Mouse (Mus musculus): Measurements from ENCODE around the gene Agpat2. TPM values are rescaled to one million over a fixed set of nuclear protein-coding genes. Genes with fewer than 3 reads are reported as not detected.

The Agpat2 gene
- polyA plus RNA-seq, 1 experiment from 2014 or later: 19.9 TPM

DNA sequence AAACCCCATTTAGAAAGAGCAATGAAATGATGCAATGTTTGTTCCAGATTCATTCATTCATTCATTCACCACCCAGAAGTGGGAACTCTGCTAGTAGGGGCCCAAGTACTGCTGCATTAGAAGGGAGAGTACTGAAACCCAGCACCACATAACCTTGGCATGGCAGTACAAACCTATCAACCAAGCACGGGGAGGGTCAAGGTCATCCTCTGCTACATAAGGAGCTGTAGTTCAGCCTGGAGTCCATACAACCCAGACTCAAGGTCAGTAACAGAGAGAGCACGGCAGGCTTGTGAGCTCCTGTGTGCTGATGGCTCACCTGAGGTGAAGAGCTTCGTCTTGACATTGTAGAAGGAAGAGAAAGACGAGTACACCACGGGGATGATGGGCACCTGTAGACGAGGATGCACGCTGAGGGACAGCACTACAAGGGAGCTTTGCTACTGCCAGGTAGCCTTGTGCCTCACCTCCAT, 9.7 kb downstream of the Agpat2 start:
- Histone ChIP-seq H3K4me1 (replicated peaks) (peaks cover 8% of the 10 kb centered on the region), H3K36me3 (peaks cover 27% of the 10 kb centered on the region; the same call in 1 of the 2 replicates), H3K27ac (no peak overlapping the region), H3K9me3 (replicated peaks) (no peaks in the 10 kb centered on the region), H3K9ac (no peak overlapping the region), H3K4me3 (no peak overlapping the region), H3K4me2 (no peak overlapping the region), H3K27me3 (no peaks in the 10 kb centered on the region)
- 69% methylated on average over 7 of the region's 7 CpGs for WGBS
- 0 out of 2 replicates have a peak, but pooled peaks have one; percentile 1 for ATAC-seq (replicated peaks; ENCODE audit: insufficient number of reproducible peaks, insufficient read depth, low FRiP score, low read depth)

DNA sequence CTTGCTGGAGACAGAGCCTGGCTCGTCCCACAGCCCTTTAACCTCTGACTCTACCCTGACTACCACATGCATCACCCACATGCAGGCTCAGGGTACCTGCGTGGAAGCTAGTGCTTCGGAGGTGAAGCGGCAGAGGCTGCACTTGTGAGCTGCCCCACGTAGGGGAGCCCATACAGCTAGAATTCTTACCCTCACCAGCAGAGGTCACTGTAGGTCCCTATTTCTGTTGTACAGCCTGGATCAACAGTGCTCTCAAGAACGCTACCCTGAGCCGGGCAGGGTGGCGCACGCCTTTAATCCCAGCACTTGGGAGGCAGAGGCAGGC, 10.2 kb downstream of the Agpat2 start:
- peak overlapping the region; percentile 26; the same call in 1 of the 2 replicates for H3K27ac ChIP-seq
- no peak for ATAC-seq (replicated peaks; ENCODE audit: insufficient number of reproducible peaks, insufficient read depth, low FRiP score, low read depth)
- WGBS: 58% methylated on average over 9 of the region's 9 CpGs
- H3K9me3 ChIP-seq (replicated peaks): no peaks in the 10 kb centered on the region
- no peak overlapping the region for H3K9ac ChIP-seq
- H3K4me3 ChIP-seq: no peak overlapping the region
- H3K4me1 ChIP-seq (replicated peaks): peaks cover 8% of the 10 kb centered on the region
- H3K27me3 ChIP-seq: no peaks in the 10 kb centered on the region
- H3K4me2 ChIP-seq: no peak overlapping the region
- H3K36me3 ChIP-seq: peaks cover 27% of the 10 kb centered on the region; the same call in 1 of the 2 replicates

DNA sequence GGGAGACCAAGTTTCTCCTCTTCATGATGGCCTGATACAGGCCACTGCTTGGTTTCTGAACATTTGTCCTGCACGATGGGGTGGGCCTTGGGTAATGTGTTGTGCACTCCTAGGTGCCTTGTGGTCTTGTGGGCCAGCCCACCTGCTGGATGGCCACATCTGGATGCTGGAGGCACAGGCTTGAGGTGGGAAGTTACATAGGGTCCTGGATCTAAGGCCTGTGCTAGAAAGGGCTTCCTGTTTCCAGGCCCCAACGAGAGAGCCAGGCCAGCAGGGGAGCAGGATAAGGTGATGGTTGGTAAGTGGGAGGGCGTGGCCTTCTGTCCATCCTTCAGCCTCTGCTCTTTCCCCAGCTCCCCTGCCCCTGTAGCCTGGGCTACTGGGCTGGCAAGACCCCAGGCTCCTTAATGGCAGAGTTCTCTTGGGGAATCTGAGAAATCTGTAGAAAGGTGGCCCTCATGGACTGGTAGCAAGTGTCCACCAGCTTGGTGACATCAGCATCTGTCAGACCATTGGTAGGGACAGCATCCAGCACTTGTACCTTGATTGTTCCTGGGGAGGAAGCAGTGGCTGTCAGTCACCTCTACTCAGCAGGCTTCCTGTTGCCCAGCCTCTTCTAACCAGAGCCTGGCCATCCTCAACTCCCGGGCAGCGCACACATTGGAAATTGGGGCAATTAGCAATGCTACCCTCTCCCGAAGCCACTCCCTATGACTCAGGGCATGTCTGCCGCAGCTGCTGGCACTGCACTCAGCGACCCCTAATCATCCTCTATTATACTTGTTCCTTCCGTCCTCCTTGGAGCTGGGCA, 10.8 kb downstream of the Agpat2 start:
- Histone ChIP-seq H3K4me3 (no peak overlapping the region), H3K9ac (no peak overlapping the region), H3K27me3 (no peaks in the 10 kb centered on the region), H3K27ac (peak overlapping the region; percentile 26; the same call in 1 of the 2 replicates), H3K4me2 (no peak overlapping the region), H3K4me1 (replicated peaks) (peaks cover 13% of the 10 kb centered on the region), H3K36me3 (peaks cover 27% of the 10 kb centered on the region; the same call in 1 of the 2 replicates), H3K9me3 (replicated peaks) (no peaks in the 10 kb centered on the region)
- 59% methylated on average over 9 of the region's 9 CpGs for WGBS
- ATAC-seq (replicated peaks; ENCODE audit: insufficient number of reproducible peaks, insufficient read depth, low FRiP score, low read depth): no peak

DNA sequence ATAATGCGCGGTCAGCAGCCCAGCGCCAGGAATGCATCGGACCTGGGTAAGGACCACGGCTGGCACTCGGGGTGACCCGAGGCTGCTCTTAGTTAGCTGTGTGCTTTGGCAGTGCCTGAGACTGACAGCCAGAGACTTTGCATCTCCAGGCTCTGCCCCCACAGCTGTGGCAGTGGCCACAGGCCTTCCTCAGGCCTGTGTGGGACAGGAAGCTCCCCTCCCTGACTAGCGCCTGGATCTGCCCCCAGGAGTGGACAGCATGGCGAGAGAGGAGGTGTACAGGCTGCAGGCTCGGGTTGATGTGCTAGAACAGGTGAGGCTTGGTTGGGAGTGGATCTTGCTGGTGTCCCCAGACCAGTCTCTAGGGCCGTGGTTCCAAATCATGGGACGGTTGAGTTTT, 12.8 kb downstream of the Agpat2 start:
- Histone ChIP-seq H3K9ac (no peak overlapping the region), H3K4me1 (replicated peaks) (peaks cover 27% of the 10 kb centered on the region), H3K27ac (peak overlapping the region; percentile 50), H3K36me3 (peaks cover 27% of the 10 kb centered on the region; the same call in 1 of the 2 replicates), H3K4me3 (0 out of 2 replicates have a peak overlapping the region, but pooled peaks have one; percentile 2), H3K27me3 (no peaks in the 10 kb centered on the region), H3K4me2 (peak overlapping the region; percentile 89), H3K9me3 (replicated peaks) (no peaks in the 10 kb centered on the region)
- ATAC-seq (replicated peaks; ENCODE audit: insufficient number of reproducible peaks, insufficient read depth, low FRiP score, low read depth): no peak
- 85% methylated on average over 12 of the region's 12 CpGs for WGBS

DNA sequence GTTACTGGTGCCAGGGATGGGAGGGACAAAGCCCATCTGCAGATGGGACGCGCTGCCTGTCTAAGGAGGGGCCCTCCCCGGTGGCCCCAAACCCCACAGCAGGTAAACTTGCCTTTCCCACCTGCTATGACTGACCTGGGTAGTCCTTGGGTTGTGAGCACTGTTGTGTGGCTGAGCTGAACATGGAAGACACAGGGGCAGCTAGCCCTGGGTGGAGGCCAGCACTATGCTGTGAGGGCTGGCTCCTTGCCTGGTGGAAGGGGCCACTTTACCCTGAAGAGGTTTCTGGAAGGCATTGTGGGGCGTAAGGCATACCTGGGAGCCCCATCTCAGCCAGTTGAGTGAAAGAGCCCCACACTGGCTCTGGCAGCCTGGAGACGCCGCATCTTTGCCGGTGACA, 13.3 kb downstream of the Agpat2 start:
- peaks cover 24% of the 10 kb centered on the region; the same call in 1 of the 2 replicates for H3K36me3 ChIP-seq
- H3K27me3 ChIP-seq: no peaks in the 10 kb centered on the region
- H3K27ac ChIP-seq: peak overlapping the region; percentile 50
- WGBS: 82% methylated on average over 7 of the region's 7 CpGs
- H3K4me3 ChIP-seq: 0 out of 2 replicates have a peak overlapping the region, but pooled peaks have one; percentile 2
- no peak overlapping the region for H3K9ac ChIP-seq
- H3K4me2 ChIP-seq: peak overlapping the region; percentile 89
- peaks cover 29% of the 10 kb centered on the region for H3K4me1 ChIP-seq (replicated peaks)
- no peaks in the 10 kb centered on the region for H3K9me3 ChIP-seq (replicated peaks)
- no peak for ATAC-seq (replicated peaks; ENCODE audit: insufficient number of reproducible peaks, insufficient read depth, low FRiP score, low read depth)

DNA sequence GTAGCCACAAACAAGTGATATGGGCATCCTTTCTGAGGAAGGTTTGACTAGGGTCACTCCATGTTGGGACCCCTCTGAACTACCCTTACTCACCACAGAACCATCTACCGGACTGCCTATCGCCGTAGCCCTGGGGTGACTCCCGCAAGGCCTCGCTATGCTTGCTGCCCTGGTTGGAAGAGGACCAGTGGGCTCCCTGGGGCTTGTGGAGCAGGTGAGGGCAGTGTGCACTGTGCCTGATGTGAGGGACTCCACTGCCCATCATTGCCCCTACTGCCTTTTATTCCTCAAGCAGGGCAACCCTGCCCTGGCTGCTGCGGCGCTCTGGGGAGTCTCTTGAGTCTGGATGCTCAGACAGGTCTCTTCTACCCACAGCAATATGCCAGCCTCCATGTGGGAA, 13.9 kb downstream of the Agpat2 start:
- Histone ChIP-seq H3K4me1 (replicated peaks) (peaks cover 29% of the 10 kb centered on the region), H3K4me2 (peak overlapping the region; percentile 89), H3K9me3 (replicated peaks) (no peaks in the 10 kb centered on the region), H3K27me3 (no peaks in the 10 kb centered on the region), H3K36me3 (peaks cover 20% of the 10 kb centered on the region; the same call in 1 of the 2 replicates), H3K27ac (peak overlapping the region; percentile 83), H3K4me3 (peak overlapping the region; percentile 74; the same call in 1 of the 2 replicates), H3K9ac (no peak overlapping the region)
- WGBS: 77% methylated on average over 7 of the region's 7 CpGs
- ATAC-seq (replicated peaks; ENCODE audit: insufficient number of reproducible peaks, insufficient read depth, low FRiP score, low read depth): no peak

DNA sequence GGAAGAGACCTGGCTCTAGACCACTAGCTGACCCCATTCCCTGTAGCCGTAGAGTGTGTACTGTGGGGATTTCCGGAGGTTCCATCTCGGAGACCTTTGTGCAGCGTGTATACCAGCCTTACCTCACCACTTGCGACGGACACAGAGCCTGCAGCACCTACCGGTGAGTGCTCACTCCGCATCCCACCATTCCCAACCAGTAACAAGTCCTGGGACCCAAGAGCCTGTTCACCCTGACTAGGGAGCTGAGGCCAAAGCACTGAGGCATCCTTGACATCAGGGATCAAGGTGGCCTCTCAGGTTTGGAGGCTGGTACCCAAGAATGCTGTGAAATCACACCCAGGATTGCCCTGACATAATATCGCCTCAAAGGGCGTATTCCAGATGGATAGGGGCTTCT, 14.9 kb downstream of the Agpat2 start:
- Histone ChIP-seq H3K27ac (peak overlapping the region; percentile 83), H3K4me1 (replicated peaks) (peaks cover 29% of the 10 kb centered on the region), H3K4me3 (peak overlapping the region; percentile 74), H3K4me2 (peak overlapping the region; percentile 89), H3K36me3 (peaks cover 15% of the 10 kb centered on the region; the same call in 1 of the 2 replicates), H3K9me3 (replicated peaks) (no peaks in the 10 kb centered on the region), H3K9ac (0 out of 2 replicates have a peak overlapping the region, but pooled peaks have one; percentile 23), H3K27me3 (no peaks in the 10 kb centered on the region)
- ATAC-seq (replicated peaks; ENCODE audit: insufficient number of reproducible peaks, insufficient read depth, low FRiP score, low read depth): no peak
- 83% methylated on average over 10 of the region's 10 CpGs for WGBS

DNA sequence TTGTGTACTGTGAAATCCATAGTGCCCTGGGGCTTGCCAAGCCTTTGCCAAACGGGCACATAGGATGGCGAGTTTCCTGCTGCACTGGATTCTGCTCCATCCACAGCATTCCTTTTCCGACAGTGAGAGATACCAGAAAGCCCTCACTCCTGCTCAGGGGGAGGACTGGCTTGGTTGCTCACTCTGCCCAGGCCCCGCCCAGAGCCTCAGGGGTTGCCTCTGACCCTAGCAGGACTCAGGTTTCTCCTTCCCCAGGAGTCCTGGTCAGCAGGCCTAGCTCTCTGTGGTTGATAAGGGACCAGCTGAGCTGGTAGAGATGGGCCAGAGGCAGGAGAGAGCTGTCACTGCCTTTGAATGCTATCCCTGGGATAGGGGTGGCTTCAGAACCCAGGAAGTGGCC, 15.6 kb downstream of the Agpat2 start:
- Histone ChIP-seq H3K4me2 (peak overlapping the region; percentile 89), H3K27ac (peak overlapping the region; percentile 83), H3K4me1 (replicated peaks) (peaks cover 29% of the 10 kb centered on the region), H3K9ac (peak overlapping the region; percentile 76), H3K27me3 (no peaks in the 10 kb centered on the region), H3K9me3 (replicated peaks) (no peaks in the 10 kb centered on the region), H3K4me3 (peak overlapping the region; percentile 74), H3K36me3 (peaks cover 15% of the 10 kb centered on the region; the same call in 1 of the 2 replicates)
- WGBS: 24% methylated on average over 4 of the region's 4 CpGs
- no peak for ATAC-seq (replicated peaks; ENCODE audit: insufficient number of reproducible peaks, insufficient read depth, low FRiP score, low read depth)

DNA sequence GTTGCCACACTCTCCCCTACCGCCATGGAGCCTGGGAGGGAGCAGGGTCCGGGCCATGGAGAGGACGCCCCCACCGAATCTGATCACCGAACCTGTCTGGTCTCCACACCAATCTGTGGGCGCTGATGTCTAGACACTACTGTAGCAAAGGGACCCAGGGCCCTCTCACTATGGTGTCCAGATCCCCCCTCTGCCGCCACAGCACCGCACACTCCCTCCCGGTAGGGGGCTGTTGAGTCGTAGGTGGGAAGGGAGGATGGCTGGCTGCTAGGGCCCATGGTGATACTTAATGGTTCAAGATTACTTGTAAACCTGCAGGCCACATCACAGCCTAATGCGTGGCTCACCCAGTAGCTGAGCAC, 17.2 kb downstream of the Agpat2 start:
- ATAC-seq (replicated peaks; ENCODE audit: insufficient number of reproducible peaks, insufficient read depth, low FRiP score, low read depth): peak; percentile 0; the same call in 1 of the 2 replicates
- H3K27ac ChIP-seq: peak overlapping the region; percentile 83
- no peaks in the 10 kb centered on the region for H3K9me3 ChIP-seq (replicated peaks)
- H3K4me2 ChIP-seq: peak overlapping the region; percentile 89
- no peaks in the 10 kb centered on the region for H3K27me3 ChIP-seq
- H3K36me3 ChIP-seq: peaks cover 2% of the 10 kb centered on the region; the same call in 1 of the 2 replicates
- peaks cover 39% of the 10 kb centered on the region for H3K4me1 ChIP-seq (replicated peaks)
- H3K9ac ChIP-seq: peak overlapping the region; percentile 76
- H3K4me3 ChIP-seq: peak overlapping the region; percentile 74
- 8% methylated on average over 11 of the region's 11 CpGs for WGBS

DNA sequence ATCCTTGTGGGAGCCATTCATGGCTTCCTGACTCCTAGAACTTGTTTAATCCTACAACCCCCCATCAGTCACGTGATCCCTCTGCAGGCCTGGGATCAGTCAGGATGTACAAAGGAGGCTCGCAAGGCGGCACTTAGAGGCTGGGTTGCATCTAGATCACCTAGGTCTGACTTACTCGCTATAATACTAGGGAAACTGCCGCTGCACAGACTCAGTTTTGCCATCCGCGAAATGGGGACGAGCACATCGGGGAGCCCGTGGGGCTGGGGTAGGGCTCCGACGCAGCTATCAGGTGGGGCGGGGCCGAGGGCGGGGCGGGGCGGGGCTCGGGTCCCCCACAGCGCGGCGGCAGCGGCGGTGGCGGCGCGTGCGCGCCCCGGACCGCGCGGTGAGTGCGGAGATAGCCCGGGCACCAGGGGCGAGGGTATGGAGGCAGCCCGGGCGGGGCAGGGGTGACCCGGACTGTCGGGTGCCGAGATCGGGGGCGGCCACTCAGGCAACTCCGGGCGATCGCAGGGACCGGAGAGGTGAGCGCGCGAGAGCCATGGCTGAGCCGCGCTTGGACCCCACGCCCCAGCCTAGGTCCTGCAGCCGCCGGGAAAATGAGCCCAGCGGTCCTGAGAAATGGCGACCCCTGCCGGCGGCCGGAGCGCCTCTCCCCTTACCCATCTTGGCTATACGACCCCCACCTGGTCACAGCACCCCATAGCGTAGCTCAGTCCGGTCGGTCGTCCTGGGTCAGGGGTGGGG, 17.7 kb downstream of the Agpat2 start, which contains the start of gene Gm20532:
Gm20532 (plus strand) TSS at position 346 of the 750 bp plus-strand sequence.
- Histone ChIP-seq H3K4me3 (peak within 1 kb of the TSS; percentile 74), H3K36me3 (no peaks in the 10 kb centered on the region), H3K27me3 (no peaks in the 10 kb centered on the region), H3K4me2 (peak within 1 kb of the TSS; percentile 89), H3K9me3 (replicated peaks) (no peaks in the 10 kb centered on the region), H3K4me1 (replicated peaks) (peaks cover 38% of the 10 kb centered on the region), H3K9ac (peak within 1 kb of the TSS; percentile 76), H3K27ac (peak within 1 kb of the TSS; percentile 83)
- WGBS: under 1% methylated on average over 65 of the region's 65 CpGs
- ATAC-seq (replicated peaks; ENCODE audit: insufficient number of reproducible peaks, insufficient read depth, low FRiP score, low read depth): peak; percentile 33

DNA sequence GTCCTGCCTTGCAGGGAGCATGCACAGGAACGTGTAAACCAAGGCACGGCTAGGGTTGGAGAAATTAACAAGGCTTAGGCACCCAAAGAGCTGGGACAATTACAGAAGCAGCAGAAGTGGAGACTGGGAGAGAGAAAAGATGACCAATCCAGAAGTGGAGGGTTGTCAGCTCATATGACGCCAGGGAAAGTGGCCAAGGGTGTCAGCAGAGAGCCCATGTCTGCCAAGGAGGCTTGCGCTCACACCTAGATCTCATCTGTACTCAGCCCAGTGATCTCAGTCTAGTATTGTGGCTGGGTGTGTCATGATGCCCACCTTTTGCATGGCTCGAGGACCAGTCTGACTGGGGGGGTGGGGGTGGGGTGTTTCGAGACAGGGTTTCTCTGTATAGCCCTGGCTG, 18.5 kb downstream of the Agpat2 start:
- no peak for ATAC-seq (replicated peaks; ENCODE audit: insufficient number of reproducible peaks, insufficient read depth, low FRiP score, low read depth)
- 52% methylated on average over 6 of the region's 6 CpGs for WGBS

More for the DNA sequence above, 18.5 kb downstream of the Agpat2 start:
- Histone ChIP-seq H3K9ac (peak overlapping the region; percentile 76), H3K4me3 (peak overlapping the region; percentile 74), H3K4me1 (replicated peaks) (peaks cover 31% of the 10 kb centered on the region), H3K36me3 (no peaks in the 10 kb centered on the region), H3K4me2 (no peak overlapping the region), H3K27me3 (no peaks in the 10 kb centered on the region), H3K9me3 (replicated peaks) (no peaks in the 10 kb centered on the region), H3K27ac (peak overlapping the region; percentile 83)

Measured in heart, embryonic 15.5 days (tissue).